Mouse (Mus musculus): ENCODE results near the gene Agk. TPM values are rescaled to one million over a fixed set of nuclear protein-coding genes. Genes with fewer than 3 reads are reported as not detected.

Agk gene
- total RNA-seq, 2 experiments from 2014 or later, result 8.5 to 14.4 TPM

- no peak for ATAC-seq (ENCODE audit: poor library complexity, severe bottlenecking)
Measured at GRCm38 (mm10) chr6:40403640-40404285, 78.8 kb downstream of the Agk start.

GRCm38 (mm10) chr6:40411085-40411484 is 86.1 kb downstream of the Agk start:
- no peak for ATAC-seq (ENCODE audit: poor library complexity, severe bottlenecking)

GRCm38 (mm10) chr6:40413046-40413445 is 88.1 kb downstream of the Agk start:
- ATAC-seq (ENCODE audit: poor library complexity, severe bottlenecking), result no peak

GRCm38 (mm10) chr6:40413565-40413964 is 88.6 kb downstream of the Agk start:
- ATAC-seq (ENCODE audit: poor library complexity, severe bottlenecking), result no peak

GRCm38 (mm10) chr6:40415799-40416198 is 90.8 kb downstream of the Agk start:
- ATAC-seq (ENCODE audit: poor library complexity, severe bottlenecking), result no peak

- no peak for ATAC-seq (ENCODE audit: poor library complexity, severe bottlenecking)
Measured at GRCm38 (mm10) chr6:40418386-40418785, 93.4 kb downstream of the Agk start.

- no peak for ATAC-seq (ENCODE audit: poor library complexity, severe bottlenecking)
Measured at GRCm38 (mm10) chr6:40421099-40421498, 96.1 kb downstream of the Agk start.

- no peak for ATAC-seq (ENCODE audit: poor library complexity, severe bottlenecking)
Measured at GRCm38 (mm10) chr6:40423013-40423412, 98.0 kb downstream of the Agk start.

- peak; percentile 94 for ATAC-seq (ENCODE audit: poor library complexity, severe bottlenecking)
Measured at GRCm38 (mm10) chr6:40423774-40424173, 98.8 kb downstream of the Agk start.

- no peak for ATAC-seq (ENCODE audit: poor library complexity, severe bottlenecking)
Measured at GRCm38 (mm10) chr6:40427441-40427840, 102.5 kb downstream of the Agk start.

- no peak for ATAC-seq (ENCODE audit: poor library complexity, severe bottlenecking)
Measured at GRCm38 (mm10) chr6:40428696-40429095, 103.7 kb downstream of the Agk start.

- ATAC-seq (ENCODE audit: poor library complexity, severe bottlenecking), result no peak
Measured at GRCm38 (mm10) chr6:40429521-40429931, 104.6 kb downstream of the Agk start.

- ATAC-seq (ENCODE audit: poor library complexity, severe bottlenecking), result peak; percentile 85
Measured at GRCm38 (mm10) chr6:40430251-40430650, 105.3 kb downstream of the Agk start.

- no peak for ATAC-seq (ENCODE audit: poor library complexity, severe bottlenecking)
Measured at GRCm38 (mm10) chr6:40430878-40431277, 105.9 kb downstream of the Agk start.

- no peak for ATAC-seq (ENCODE audit: poor library complexity, severe bottlenecking)
Measured at GRCm38 (mm10) chr6:40431356-40431755, 106.4 kb downstream of the Agk start.

- ATAC-seq (ENCODE audit: poor library complexity, severe bottlenecking), result no peak
Measured at GRCm38 (mm10) chr6:40431812-40432211, 106.8 kb downstream of the Agk start.

GRCm38 (mm10) chr6:40432346-40433275 is 107.6 kb downstream of the Agk start:
- ATAC-seq (ENCODE audit: poor library complexity, severe bottlenecking), result no peak

GRCm38 (mm10) chr6:40434697-40435096 is 109.7 kb downstream of the Agk start:
- no peak for ATAC-seq (ENCODE audit: poor library complexity, severe bottlenecking)

- peak; percentile 29 for ATAC-seq (ENCODE audit: poor library complexity, severe bottlenecking)
Measured at GRCm38 (mm10) chr6:40435151-40436046, 110.4 kb downstream of the Agk start.

- ATAC-seq (ENCODE audit: poor library complexity, severe bottlenecking), result peak; percentile 85
Measured at GRCm38 (mm10) chr6:40436047-40436483, 111.1 kb downstream of the Agk start, which contains the start of gene E330009J07Rik. TSS of gene E330009J07Rik (minus strand) at chr6:40436135.

GRCm38 (mm10) chr6:40438936-40439335 is 114.0 kb downstream of the Agk start, which contains the start of gene Wee2:
TSS of gene Wee2 (plus strand) at chr6:40439088.
- ATAC-seq (ENCODE audit: poor library complexity, severe bottlenecking), result no peak
